Mouse (Mus musculus) G1E (cell line): ENCODE data around the gene Krtcap3. TPM values are rescaled to one million over a fixed set of nuclear protein-coding genes. Genes with fewer than 3 reads are reported as not detected.

Source experiments
- ATAC-seq: 2 replicates; pipeline ENCODE4 v1.8.0; 2016; ENCODE audit warnings: mild to moderate bottlenecking; ENCODE audit not compliant: insufficient number of reproducible peaks, poor library complexity, low FRiP score, severe bottlenecking; ENCODE audit errors: extremely low read depth
- DNase-seq: peaks from one replicate; pipeline ENCODE4 v3.0.0; 2012; ENCODE audit warnings: low spot score
- H3K27me3 ChIP-seq: 2 replicates; pipeline ENCODE4 v1.6.1; 2012; ENCODE audit warnings: mild to moderate bottlenecking, low read length, inconsistent platforms; ENCODE audit not compliant: insufficient read depth
- H3K36me3 ChIP-seq: replicated peaks from 2 replicates; pipeline ENCODE3; 2012; ENCODE audit warnings: mild to moderate bottlenecking, inconsistent platforms
- H3K4me1 ChIP-seq: 2 replicates; pipeline ENCODE4 v1.6.1; 2012; ENCODE audit warnings: low read depth, low read length, inconsistent platforms, mixed read lengths; ENCODE audit not compliant: insufficient read depth
- H3K4me3 ChIP-seq: 2 replicates; pipeline ENCODE4 v1.5.1; 2012; ENCODE audit warnings: low read depth, mild to moderate bottlenecking, inconsistent platforms, low read length, moderate library complexity, mixed read lengths
- H3K9me3 ChIP-seq: replicated peaks from 2 replicates; pipeline ENCODE4 v1.6.1; 2012; ENCODE audit warnings: inconsistent platforms
- CTCF ChIP-seq: IDR thresholded peaks from 2 replicates; pipeline ENCODE4 v1.5.1; 2012; ENCODE audit warnings: low read depth, low read length, inconsistent platforms, mixed read lengths
- GATA1 ChIP-seq: IDR thresholded peaks from 2 replicates; pipeline ENCODE4 v1.6.1; 2012; ENCODE audit warnings: borderline replicate concordance, low read length, inconsistent platforms, mixed read lengths
- GATA2 ChIP-seq: IDR thresholded peaks from 2 replicates; pipeline ENCODE4 v1.6.1; 2012; ENCODE audit warnings: low read depth, low read length, inconsistent platforms, borderline replicate concordance
- POLR2AphosphoS5 ChIP-seq: IDR thresholded peaks from 2 replicates; pipeline ENCODE4 v1.6.1; 2012; ENCODE audit warnings: low read depth, low read length, inconsistent platforms; ENCODE audit not compliant: insufficient replicate concordance
- TAL1 ChIP-seq: conservative IDR thresholded peaks from 2 replicates; pipeline ENCODE4 v1.6.1; 2012; ENCODE audit warnings: low read depth, low read length, inconsistent platforms, mixed read lengths
- polyA plus RNA-seq: library from polyadenylated mRNA; stranded (reverse); fragments of >175 nt; gene quantifications from 2 replicates; pipeline ENCODE4 v1.2.3, GENCODE M21; 2012
- total RNA-seq, 2 experiments: library from RNA; stranded (forward) in 1 of 2; stranded (reverse) in 1 of 2; fragments of 200-1000 nt in 1 of 2; fragments of >200 nt in 1 of 2; fragmentation: Nextera tagmentation in 1 of 2; gene quantifications; 2 replicates each; pipeline ENCODE4 v1.2.3; 2014 to 2017

Krtcap3 gene
- total and polyA plus RNA-seq, 3 experiments: 6.4 to 9.4 (median 8.8) TPM

GRCm38 (mm10) chr5:31252151-31252550 is 660 bp downstream of the Krtcap3 start:
- Histone ChIP-seq H3K4me3 (peak overlapping the region; percentile 77), H3K27me3 (no peaks in the 10 kb centered on the region), H3K9me3 (no peaks in the 10 kb centered on the region), H3K4me1 (peaks cover 43% of the 10 kb centered on the region), H3K36me3 (peaks cover 91% of the 10 kb centered on the region)
- no peak for TF ChIP-seq GATA1
- no peak for TF ChIP-seq GATA2
- no peak for TF ChIP-seq TAL1
- no peak for TF ChIP-seq POLR2AphosphoS5
- TF ChIP-seq CTCF: no peak
- ATAC-seq: 0 out of 2 replicates have a peak, but pooled peaks have one; percentile 17
- DNase-seq: peak; percentile 13

GRCm38 (mm10) chr5:31252795-31253545 is 1.5 kb downstream of the Krtcap3 start:
- no peak for ATAC-seq
- Histone ChIP-seq H3K36me3 (peaks cover 91% of the 10 kb centered on the region), H3K9me3 (no peaks in the 10 kb centered on the region), H3K4me3 (no peak overlapping the region; the same call in 1 of the 2 replicates), H3K4me1 (peaks cover 43% of the 10 kb centered on the region), H3K27me3 (no peaks in the 10 kb centered on the region)
- TF ChIP-seq GATA2 (no peak), GATA1 (no peak), POLR2AphosphoS5 (no peak), CTCF (no peak), TAL1 (no peak)
- no peak for DNase-seq

GRCm38 (mm10) chr5:31253806-31254205 is 2.3 kb downstream of the Krtcap3 start:
- H3K4me1 ChIP-seq: peaks cover 43% of the 10 kb centered on the region
- H3K4me3 ChIP-seq: no peak overlapping the region
- no peaks in the 10 kb centered on the region for H3K27me3 ChIP-seq
- TF ChIP-seq POLR2AphosphoS5 (no peak), GATA1 (no peak), GATA2 (no peak), CTCF (no peak)
- ATAC-seq (no peak), DNase-seq (no peak)
- H3K9me3 ChIP-seq: no peaks in the 10 kb centered on the region
- peaks cover 87% of the 10 kb centered on the region for H3K36me3 ChIP-seq

GRCm38 (mm10) chr5:31254452-31254851 is 3.0 kb downstream of the Krtcap3 start:
- DNase-seq (no peak), ATAC-seq (no peak)
- no peaks in the 10 kb centered on the region for H3K9me3 ChIP-seq
- peaks cover 43% of the 10 kb centered on the region for H3K4me1 ChIP-seq
- H3K36me3 ChIP-seq: peaks cover 87% of the 10 kb centered on the region
- TF ChIP-seq POLR2AphosphoS5 (no peak), GATA2 (no peak), CTCF (no peak), TAL1 (no peak), GATA1 (no peak)
- no peak overlapping the region for H3K4me3 ChIP-seq
- no peaks in the 10 kb centered on the region for H3K27me3 ChIP-seq

- Histone ChIP-seq H3K36me3 (peaks cover 87% of the 10 kb centered on the region), H3K4me1 (peaks cover 43% of the 10 kb centered on the region), H3K4me3 (no peak overlapping the region), H3K9me3 (no peaks in the 10 kb centered on the region), H3K27me3 (no peaks in the 10 kb centered on the region)
- ATAC-seq: no peak
- DNase-seq: no peak
- no peak for TF ChIP-seq GATA1
- TF ChIP-seq TAL1: no peak
- TF ChIP-seq GATA2: no peak
- TF ChIP-seq POLR2AphosphoS5: no peak
- no peak for TF ChIP-seq CTCF
Measured at GRCm38 (mm10) chr5:31254901-31255300, 3.4 kb downstream of the Krtcap3 start.

GRCm38 (mm10) chr5:31255381-31255780 is 3.9 kb downstream of the Krtcap3 start:
- H3K4me1 ChIP-seq: peaks cover 39% of the 10 kb centered on the region
- H3K27me3 ChIP-seq: no peaks in the 10 kb centered on the region
- no peaks in the 10 kb centered on the region for H3K9me3 ChIP-seq
- ATAC-seq (no peak), DNase-seq (no peak)
- TF ChIP-seq GATA2: no peak
- TF ChIP-seq POLR2AphosphoS5: no peak
- TF ChIP-seq CTCF: no peak
- TF ChIP-seq TAL1: no peak
- no peak for TF ChIP-seq GATA1
- H3K36me3 ChIP-seq: peaks cover 87% of the 10 kb centered on the region
- H3K4me3 ChIP-seq: no peak overlapping the region
